In the genomic region with DNA sequence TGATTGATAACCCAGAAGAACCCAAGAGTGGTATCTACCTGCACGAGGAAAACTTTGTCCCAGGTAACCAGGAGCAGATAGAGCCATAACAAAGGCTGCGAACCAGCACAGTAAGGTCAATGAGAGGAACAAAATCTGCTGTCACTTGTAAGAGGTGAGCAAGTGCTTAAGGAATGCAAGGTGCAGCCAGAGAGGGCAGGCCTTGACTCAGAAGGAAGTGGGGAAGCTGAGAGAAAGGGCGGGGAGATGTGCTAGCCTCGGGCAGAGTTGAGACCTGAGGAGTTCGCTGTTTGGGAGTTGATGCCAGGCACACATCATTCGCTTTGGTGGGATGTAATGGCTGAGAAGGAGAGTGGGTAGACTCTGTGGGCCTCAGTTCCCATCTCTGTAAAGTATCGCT, we compare ENCODE assay signal across 25 mouse cellular contexts.
A peak's percentile ranks its signal among the peaks of the same experiment; 100 is the strongest.
DNase-seq lines count a peak whose midpoint lies in the region; ATAC-seq and TF ChIP-seq lines count a peak whose summit lies in the region.
"Had no signal": no experiment of that assay in that cellular context is flagged by ENCODE, and none has a peak within 500 bp of the region (broad histone marks: within the 10 kb centered on the region; RNA-seq: fewer than 3 reads in every experiment).

No protein-coding gene starts in this region.

- no peak for TF ChIP-seq CTCF in cerebellum, adult 2 months (IDR thresholded peaks at IDR 0.05; ENCODE audit: borderline replicate concordance, insufficient read depth, low read depth, low read length)
- TF ChIP-seq CTCF in gastrocnemius, adult 2 months (IDR thresholded peaks at IDR 0.05) = no peak

- no peaks in the 10 kb centered on the region for H3K9me3 ChIP-seq in intestine, embryonic 16.5 days (ENCODE audit: control insufficient read depth, low read length)
- H3K9me3 ChIP-seq: embryonic facial prominence, embryonic 13.5 days; forebrain, embryonic 10.5 days; hindbrain, embryonic 12.5 days; limb, embryonic 12.5 days; midbrain, embryonic 13.5 days; neural tube, embryonic 13.5 days had no signal

- H3K4me2 ChIP-seq in intestine, embryonic 16.5 days (ENCODE audit: low read depth, low read length) = no peak overlapping the region
- H3K4me2 ChIP-seq: embryonic facial prominence, embryonic 13.5 days; hindbrain, embryonic 12.5 days; limb, embryonic 12.5 days; liver, embryonic 11.5 days; midbrain, embryonic 13.5 days; neural tube, embryonic 13.5 days had no signal

- H3K27me3 ChIP-seq in intestine, embryonic 16.5 days (replicated peaks; ENCODE audit: control insufficient read depth, insufficient read depth, low read length) = no peaks in the 10 kb centered on the region
- H3K27me3 ChIP-seq in cerebellum, adult 2 months (ENCODE audit: control insufficient read depth, insufficient read depth, low read length) = no peaks in the 10 kb centered on the region
- H3K27me3 ChIP-seq: embryonic facial prominence, embryonic 13.5 days; hindbrain, embryonic 12.5 days; limb, embryonic 12.5 days; midbrain, embryonic 13.5 days; neural tube, embryonic 13.5 days had no signal

- no peak overlapping the region for H3K4me3 ChIP-seq in intestine, embryonic 16.5 days (ENCODE audit: low read length)
- H3K4me3 ChIP-seq in cerebellum, adult 2 months (replicated peaks; ENCODE audit: insufficient read depth, low read depth, low read length) = no peak overlapping the region
- H3K4me3 ChIP-seq in gastrocnemius, adult 2 months = no peak overlapping the region
- H3K4me3 ChIP-seq: embryonic facial prominence, embryonic 13.5 days; forebrain, embryonic 10.5 days; hindbrain, embryonic 12.5 days; limb, embryonic 12.5 days; midbrain, embryonic 13.5 days; neural tube, embryonic 13.5 days had no signal

- intact Hi-C loops in heart, postnatal 25 days (cut with DNase I) = no loop called here
- intact Hi-C loops in gastrocnemius, adult 2 months (cut with DNase I) = no loop called here

- ATAC-seq in intestine, embryonic 16.5 days = peak; percentile 56
- ATAC-seq: forebrain, postnatal 0 days; hindbrain, postnatal 0 days; midbrain, embryonic 13.5 days had no signal

- no peak overlapping the region for H3K27ac ChIP-seq in intestine, embryonic 16.5 days (ENCODE audit: low read length)
- no peak overlapping the region for H3K27ac ChIP-seq in cerebellum, adult 2 months (ENCODE audit: insufficient read depth, low read length)
- no peak overlapping the region for H3K27ac ChIP-seq in gastrocnemius, adult 2 months
- H3K27ac ChIP-seq: embryonic facial prominence, embryonic 13.5 days; forebrain, embryonic 10.5 days; hindbrain, embryonic 12.5 days; hindbrain, postnatal 0 days; limb, embryonic 12.5 days; macrophage; midbrain, embryonic 13.5 days; neural tube, embryonic 13.5 days had no signal

- H3K4me1 ChIP-seq in intestine, embryonic 16.5 days (ENCODE audit: control insufficient read depth, insufficient read depth, low read length) = 0 out of 2 replicates have a peak, but pooled peaks cover 4% of the 10 kb centered on the region
- no peaks in the 10 kb centered on the region for H3K4me1 ChIP-seq in cerebellum, adult 2 months (ENCODE audit: control insufficient read depth, insufficient read depth, low read length)
- H3K4me1 ChIP-seq: embryonic facial prominence, embryonic 13.5 days; forebrain, embryonic 10.5 days; hindbrain, embryonic 12.5 days; midbrain, embryonic 13.5 days had no signal

- 75% methylated on average over 7 of the region's 7 CpGs for WGBS in intestine, embryonic 16.5 days
- WGBS in cerebellum, adult 2 months = 94% methylated on average over 7 of the region's 7 CpGs

- no peak overlapping the region for H3K9ac ChIP-seq in intestine, embryonic 16.5 days (ENCODE audit: low read depth, low read length)
- H3K9ac ChIP-seq: embryonic facial prominence, embryonic 13.5 days; forebrain, postnatal 0 days; hindbrain, embryonic 12.5 days; limb, embryonic 12.5 days; midbrain, embryonic 13.5 days; neural tube, embryonic 13.5 days had no signal

- peak; percentile 78 for DNase-seq in heart, adult 11 months
- no peak for DNase-seq in heart, postnatal 25 days (ENCODE audit: low spot score)
- peak; percentile 32 for DNase-seq in lung, postnatal 36 days
- DNase-seq in lung, postnatal 10 days = no peak
- no peak for DNase-seq in cerebellum, adult 2 months
- DNase-seq in gastrocnemius, adult 2 months = no peak
- DNase-seq: adrenal gland, postnatal 14 days; cerebellum, adult 11-12 months; cerebellum, postnatal 10 days; forebrain, postnatal 0 days; gastrocnemius, postnatal 10 days; heart, postnatal 14 days; kidney, adult 11 months; kidney, postnatal 14 days; thymus, postnatal 14 days had no signal

- TF ChIP-seq POLR2A in cerebellum, adult 2 months (IDR thresholded peaks at IDR 0.05; ENCODE audit: borderline replicate concordance, insufficient read depth, low read length) = no peak

- no peaks in the 10 kb centered on the region for H3K36me3 ChIP-seq in intestine, embryonic 16.5 days (ENCODE audit: control insufficient read depth, insufficient read depth, low read length)
- H3K36me3 ChIP-seq: embryonic facial prominence, embryonic 13.5 days; forebrain, embryonic 10.5 days; hindbrain, embryonic 12.5 days; limb, embryonic 12.5 days; midbrain, embryonic 13.5 days; neural tube, embryonic 13.5 days had no signal

Comparison
In these comparisons a context has a peak if more than half of its experiments do, and no peak if none do; other contexts are left out.
1. DNase-seq: peak in heart, adult 11 months (single experiment) and lung, postnatal 36 days (single experiment); none in heart, postnatal 25 days (single experiment), lung, postnatal 10 days (single experiment), cerebellum, adult 2 months (0 of 2) and gastrocnemius, adult 2 months (single experiment).